Mouse (Mus musculus) erythroblast, embryonic 14.5 days (primary cell): ENCODE measurements around the gene Btbd19. TPM values are rescaled to one million over a fixed set of nuclear protein-coding genes. Genes with fewer than 3 reads are reported as not detected.
A peak's percentile ranks its signal among the peaks of the same experiment; 100 is the strongest.

Source experiments
- H3K27me3 ChIP-seq: 2 replicates; pipeline ENCODE4 v1.6.1; 2012; ENCODE audit warnings: inconsistent platforms; ENCODE audit not compliant: control insufficient read depth
- H3K36me3 ChIP-seq: 2 replicates; pipeline ENCODE4 v1.6.1; 2012; ENCODE audit warnings: mild to moderate bottlenecking, inconsistent platforms; ENCODE audit not compliant: control insufficient read depth
- H3K4me1 ChIP-seq: 2 replicates; pipeline ENCODE4 v1.6.1; 2012; ENCODE audit warnings: inconsistent platforms; ENCODE audit not compliant: control insufficient read depth
- H3K4me3 ChIP-seq: replicated peaks from 2 replicates; pipeline ENCODE3; 2012; ENCODE audit warnings: moderate library complexity, mild to moderate bottlenecking, inconsistent platforms
- H3K9me3 ChIP-seq: 2 replicates; pipeline ENCODE4 v1.6.1; 2012; ENCODE audit warnings: low read length, inconsistent platforms, mixed read lengths; ENCODE audit not compliant: control insufficient read depth
- GATA1 ChIP-seq: IDR thresholded peaks from 2 replicates; pipeline ENCODE4 v1.6.1; 2012; ENCODE audit warnings: low read length, inconsistent platforms, mixed read lengths
- TAL1 ChIP-seq: IDR thresholded peaks from 3 replicates; pipeline ENCODE4 v1.6.1; 2012; ENCODE audit warnings: low read length, inconsistent platforms, mixed read lengths
- polyA plus RNA-seq: library from polyadenylated mRNA; stranded (reverse); fragments of >175 nt; gene quantifications from 2 replicates; pipeline ENCODE4 v1.2.3, GENCODE M21; 2012

The Btbd19 gene
- polyA plus RNA-seq, 1 experiment = 0.28 TPM

GRCm38 (mm10) chr4:117120445-117121414, 4.8 kb downstream of the Btbd19 start:
- H3K36me3 ChIP-seq = no peaks in the 10 kb centered on the region; the same call in 1 of the 2 replicates
- H3K4me3 ChIP-seq = peak overlapping the region; percentile 82
- no peaks in the 10 kb centered on the region for H3K27me3 ChIP-seq
- H3K4me1 ChIP-seq = peaks cover 46% of the 10 kb centered on the region
- H3K9me3 ChIP-seq = no peaks in the 10 kb centered on the region
- TF ChIP-seq GATA1 (no peak), TAL1 (no peak)

GRCm38 (mm10) chr4:117120052-117120444, 5.5 kb downstream of the Btbd19 start:
- H3K4me1 ChIP-seq = peaks cover 39% of the 10 kb centered on the region
- TF ChIP-seq TAL1 (no peak), GATA1 (no peak)

GRCm38 (mm10) chr4:117119636-117120035, 5.9 kb downstream of the Btbd19 start:
- Histone ChIP-seq H3K27me3 (no peaks in the 10 kb centered on the region), H3K4me1 (peaks cover 35% of the 10 kb centered on the region), H3K36me3 (no peaks in the 10 kb centered on the region; the same call in 1 of the 2 replicates), H3K9me3 (no peaks in the 10 kb centered on the region), H3K4me3 (peak overlapping the region; percentile 82)
- TF ChIP-seq GATA1 (no peak), TAL1 (no peak)

More at GRCm38 (mm10) chr4:117120052-117120444, 5.5 kb downstream of the Btbd19 start:
- Histone ChIP-seq H3K27me3 (no peaks in the 10 kb centered on the region), H3K36me3 (no peaks in the 10 kb centered on the region; the same call in 1 of the 2 replicates), H3K4me3 (peak overlapping the region; percentile 82), H3K9me3 (no peaks in the 10 kb centered on the region)

- H3K27me3 ChIP-seq = no peaks in the 10 kb centered on the region
- H3K4me1 ChIP-seq = peaks cover 23% of the 10 kb centered on the region
- H3K4me3 ChIP-seq = no peak overlapping the region
- TF ChIP-seq GATA1 (no peak), TAL1 (no peak)
- H3K36me3 ChIP-seq = no peaks in the 10 kb centered on the region; the same call in 1 of the 2 replicates
- H3K9me3 ChIP-seq = no peaks in the 10 kb centered on the region
These were observed 7.6 kb downstream of the Btbd19 start for GRCm38 (mm10) chr4:117117931-117118330.

DNA sequence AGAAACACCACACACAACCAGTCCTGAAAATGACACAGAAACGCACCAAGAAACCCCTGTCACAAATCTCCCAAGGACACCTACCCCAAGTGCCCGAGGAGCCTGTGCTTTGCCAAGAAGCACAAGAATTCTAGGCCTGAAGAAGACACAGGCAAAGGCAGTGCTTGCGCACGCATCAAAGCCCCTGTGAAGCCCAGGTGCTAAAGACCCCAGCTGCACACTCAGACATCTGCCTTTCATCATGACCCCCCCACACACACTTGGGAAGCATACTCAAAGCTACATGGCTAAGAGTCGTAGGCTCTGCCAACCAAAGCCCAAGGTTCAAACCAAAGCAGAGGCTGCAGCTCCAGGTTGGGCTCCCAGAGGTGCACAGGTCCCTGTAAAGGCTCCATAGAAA, 9.9 kb downstream of the Btbd19 start:
- Histone ChIP-seq H3K9me3 (no peaks in the 10 kb centered on the region), H3K4me1 (peaks cover 14% of the 10 kb centered on the region), H3K4me3 (no peak overlapping the region), H3K36me3 (no peaks in the 10 kb centered on the region; the same call in 1 of the 2 replicates), H3K27me3 (no peaks in the 10 kb centered on the region)
- no peak for TF ChIP-seq GATA1

GRCm38 (mm10) chr4:117113237-117113636, 12.3 kb downstream of the Btbd19 start:
- Histone ChIP-seq H3K27me3 (no peaks in the 10 kb centered on the region), H3K4me1 (no peaks in the 10 kb centered on the region; the same call in 1 of the 2 replicates), H3K36me3 (no peaks in the 10 kb centered on the region), H3K4me3 (no peak overlapping the region), H3K9me3 (no peaks in the 10 kb centered on the region)
- TF ChIP-seq GATA1 (no peak), TAL1 (no peak)

- Histone ChIP-seq H3K4me3 (no peak overlapping the region), H3K4me1 (no peaks in the 10 kb centered on the region; the same call in 1 of the 2 replicates), H3K36me3 (no peaks in the 10 kb centered on the region), H3K27me3 (no peaks in the 10 kb centered on the region), H3K9me3 (no peaks in the 10 kb centered on the region)
- TF ChIP-seq TAL1 = no peak
- TF ChIP-seq GATA1 = no peak
These were observed 14.5 kb downstream of the Btbd19 start for GRCm38 (mm10) chr4:117110985-117111384.

GRCm38 (mm10) chr4:117110249-117110648, 15.3 kb downstream of the Btbd19 start:
- no peaks in the 10 kb centered on the region for H3K36me3 ChIP-seq
- no peaks in the 10 kb centered on the region for H3K9me3 ChIP-seq
- no peak overlapping the region for H3K4me3 ChIP-seq
- no peak for TF ChIP-seq TAL1
- no peak for TF ChIP-seq GATA1
- H3K27me3 ChIP-seq = no peaks in the 10 kb centered on the region
- H3K4me1 ChIP-seq = no peaks in the 10 kb centered on the region; the same call in 1 of the 2 replicates

- H3K27me3 ChIP-seq = no peaks in the 10 kb centered on the region
- H3K4me3 ChIP-seq = no peak overlapping the region
These were observed 16.2 kb downstream of the Btbd19 start for GRCm38 (mm10) chr4:117109330-117109729.

More at GRCm38 (mm10) chr4:117109330-117109729, 16.2 kb downstream of the Btbd19 start:
- Histone ChIP-seq H3K9me3 (no peaks in the 10 kb centered on the region), H3K4me1 (no peaks in the 10 kb centered on the region; the same call in 1 of the 2 replicates), H3K36me3 (no peaks in the 10 kb centered on the region)
- TF ChIP-seq TAL1 = no peak
- no peak for TF ChIP-seq GATA1
